Mouse (Mus musculus) heart, postnatal 4 days (tissue): ENCODE measurements around the gene Vdac2. TPM values are rescaled to one million over a fixed set of nuclear protein-coding genes. Genes with fewer than 3 reads are reported as not detected.

ENCODE experiments used
- DNase-seq: peaks from one replicate; pipeline ENCODE4 v3.0.0; 2021
- total RNA-seq, 2 experiments: library from RNA; stranded (reverse); gene quantifications; 2 replicates each; pipeline ENCODE4 v1.2.3; 2021

The Vdac2 gene
- total RNA-seq, result 100 to 1,000 TPM; 606 to 622 TPM

DNA sequence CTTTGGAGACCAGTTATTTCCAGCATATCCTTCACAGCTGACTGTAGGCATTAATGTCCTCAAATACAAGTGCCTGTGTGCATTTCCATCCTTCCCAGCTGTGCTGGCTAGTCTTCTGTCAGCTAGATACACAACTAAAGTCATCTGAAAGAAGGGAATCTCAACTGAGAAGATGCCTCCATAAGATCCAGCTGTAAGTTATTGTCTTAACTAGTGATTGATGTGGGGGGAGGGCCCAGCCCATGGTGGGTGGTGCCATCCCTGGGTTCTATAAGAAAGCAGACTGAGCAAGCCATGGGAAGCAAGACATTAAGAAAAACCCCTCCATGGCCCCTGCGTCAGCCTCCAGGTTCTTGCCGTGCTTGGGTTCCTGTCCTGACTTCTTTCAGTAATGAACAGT, at the start of gene Vdac2:
Gene Vdac2, plus strand, starts transcription at position 301 of the 400 bp plus-strand sequence.
- no peak for DNase-seq

GRCm38 (mm10) chr14:21776201-21776600, 48.8 kb upstream of the Vdac2 start:
- no peak for DNase-seq

DNA sequence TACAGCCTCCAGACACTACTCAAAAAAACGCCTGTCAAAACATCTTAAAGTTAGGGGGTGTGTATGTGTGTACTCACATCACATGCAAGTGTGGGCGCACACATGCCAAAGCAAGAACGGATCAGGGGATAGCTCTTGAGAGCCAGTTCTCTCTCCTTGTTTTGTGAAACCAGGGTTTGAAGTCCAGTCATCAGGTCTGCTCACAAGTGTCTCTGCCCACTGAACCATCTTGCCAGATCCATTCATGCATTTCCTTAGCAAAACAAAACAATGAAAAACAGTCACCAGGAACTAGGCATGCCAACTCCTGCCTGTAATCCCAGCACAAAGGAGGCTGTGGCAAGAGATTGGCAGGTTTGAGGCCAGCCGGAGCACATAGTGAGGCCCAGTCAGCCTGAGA, 38.5 kb upstream of the Vdac2 start:
- DNase-seq, result no peak

DNA sequence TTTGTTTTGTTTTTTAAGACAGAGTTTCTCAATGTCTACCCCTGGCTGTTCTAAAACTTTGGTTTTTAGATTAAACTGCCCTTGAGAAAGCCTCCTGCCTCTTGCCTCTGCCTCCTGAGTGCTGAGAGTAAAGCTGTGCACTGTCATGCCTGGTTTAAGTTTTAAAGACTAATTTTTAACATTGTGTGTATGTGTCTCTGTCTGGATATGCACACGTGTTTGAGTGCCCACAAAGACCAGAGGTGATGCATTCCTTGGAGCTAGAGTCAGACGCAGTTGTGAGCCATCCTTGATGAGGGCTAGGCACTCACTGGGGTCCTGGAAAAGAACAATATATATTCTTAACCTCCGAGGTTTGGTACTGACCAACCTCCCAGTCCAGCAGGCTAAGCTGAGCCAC, 37.7 kb upstream of the Vdac2 start:
- DNase-seq, result no peak

- DNase-seq, result no peak
These were observed 36.9 kb upstream of the Vdac2 start for GRCm38 (mm10) chr14:21788121-21788520.

DNA sequence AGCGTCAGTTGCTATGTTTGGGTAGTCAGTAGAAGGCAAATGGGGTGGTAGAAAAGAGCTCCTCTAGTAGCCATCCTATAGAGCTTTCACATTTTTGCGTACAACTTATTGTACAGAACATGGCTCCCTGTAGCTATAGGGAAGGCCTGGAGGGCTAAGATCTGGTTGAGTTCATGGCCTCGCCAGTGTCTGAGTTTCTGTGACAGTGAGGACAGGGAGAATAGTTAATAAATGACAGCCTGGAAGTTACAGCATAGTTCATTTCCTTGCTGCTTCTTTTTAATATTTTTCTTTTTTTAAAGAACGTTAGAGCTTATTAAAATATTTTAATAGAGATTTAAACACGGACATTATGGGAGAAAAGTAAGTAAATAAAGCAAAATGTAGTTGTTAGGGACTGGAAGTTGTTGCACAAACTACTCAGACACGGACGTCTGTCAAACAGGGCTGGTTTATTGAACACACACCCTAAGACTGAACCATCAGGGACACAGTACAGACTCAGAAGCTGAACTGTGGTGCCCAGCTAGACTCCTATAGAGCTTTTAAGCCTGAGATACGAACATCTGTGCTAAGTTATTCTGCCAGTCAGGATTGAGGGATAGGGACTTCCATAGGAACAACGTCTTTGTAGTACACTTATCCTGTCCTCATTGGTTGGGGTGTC, 34.3 kb upstream of the Vdac2 start:
- no peak for DNase-seq

DNA sequence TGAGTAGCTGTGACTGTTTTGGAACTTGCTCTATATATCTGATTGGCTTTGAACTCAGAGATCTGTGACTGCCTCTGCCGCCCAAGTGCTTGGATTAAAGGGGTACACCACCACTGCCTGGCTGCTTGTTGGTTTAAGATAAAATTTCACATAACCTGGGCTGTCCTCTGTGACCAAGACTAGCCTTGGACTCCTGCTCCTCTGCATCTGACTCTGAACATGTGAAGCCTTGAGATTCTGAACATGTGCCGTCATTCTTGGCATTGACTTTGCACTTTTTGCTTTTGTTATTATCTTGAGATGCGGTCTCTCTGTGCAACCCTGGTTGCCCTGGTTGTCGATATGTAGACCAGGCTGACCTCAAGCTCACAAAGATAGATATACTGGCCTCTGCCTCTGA, 33.3 kb upstream of the Vdac2 start:
- DNase-seq, result no peak

DNA sequence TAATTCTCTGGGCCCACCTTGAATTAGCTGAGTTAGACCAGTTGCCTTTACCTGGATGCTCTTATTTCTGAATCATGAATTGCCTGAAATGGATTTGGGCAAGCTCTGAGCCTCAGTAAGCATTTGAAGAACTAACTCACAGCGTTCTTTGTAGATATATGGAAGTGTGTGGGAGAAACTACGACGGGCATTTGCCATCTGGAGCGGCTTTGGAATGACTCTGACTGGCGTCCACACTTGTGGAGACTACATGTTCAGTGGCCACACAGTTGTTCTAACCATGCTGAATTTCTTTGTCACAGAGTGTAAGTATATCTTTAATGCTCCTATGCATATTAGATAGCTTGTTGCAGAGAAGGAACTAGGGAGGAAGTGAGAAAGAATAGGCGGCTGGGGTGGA, 32.8 kb upstream of the Vdac2 start:
- no peak for DNase-seq

- no peak for DNase-seq
These were observed 24.4 kb upstream of the Vdac2 start for GRCm38 (mm10) chr14:21800641-21801040.

- DNase-seq, result no peak
These were observed 23.4 kb upstream of the Vdac2 start for GRCm38 (mm10) chr14:21801624-21802023.

- DNase-seq, result no peak
These were observed 22.4 kb upstream of the Vdac2 start for GRCm38 (mm10) chr14:21802543-21803206.

DNA sequence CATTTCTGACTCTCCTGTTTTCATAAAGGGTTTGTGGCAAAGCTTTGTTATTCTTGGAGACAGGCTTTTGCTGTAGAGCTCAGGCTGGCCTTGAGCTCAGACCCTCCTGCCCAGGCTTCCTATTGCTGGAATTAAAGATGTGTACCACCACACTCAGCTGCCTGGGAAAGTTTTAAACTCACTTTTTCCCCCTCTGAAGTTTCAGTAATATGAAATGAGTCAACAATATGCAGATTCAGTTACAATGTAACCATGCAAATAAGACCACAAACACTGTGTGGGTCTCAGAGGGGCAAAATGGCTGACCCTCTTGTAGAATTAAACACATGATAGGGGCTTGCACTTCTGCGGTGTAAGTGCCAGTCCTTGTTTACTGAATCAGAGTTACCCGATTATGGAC, 18.8 kb upstream of the Vdac2 start:
- no peak for DNase-seq

GRCm38 (mm10) chr14:21806631-21807160, 18.3 kb upstream of the Vdac2 start:
- DNase-seq, result no peak

DNA sequence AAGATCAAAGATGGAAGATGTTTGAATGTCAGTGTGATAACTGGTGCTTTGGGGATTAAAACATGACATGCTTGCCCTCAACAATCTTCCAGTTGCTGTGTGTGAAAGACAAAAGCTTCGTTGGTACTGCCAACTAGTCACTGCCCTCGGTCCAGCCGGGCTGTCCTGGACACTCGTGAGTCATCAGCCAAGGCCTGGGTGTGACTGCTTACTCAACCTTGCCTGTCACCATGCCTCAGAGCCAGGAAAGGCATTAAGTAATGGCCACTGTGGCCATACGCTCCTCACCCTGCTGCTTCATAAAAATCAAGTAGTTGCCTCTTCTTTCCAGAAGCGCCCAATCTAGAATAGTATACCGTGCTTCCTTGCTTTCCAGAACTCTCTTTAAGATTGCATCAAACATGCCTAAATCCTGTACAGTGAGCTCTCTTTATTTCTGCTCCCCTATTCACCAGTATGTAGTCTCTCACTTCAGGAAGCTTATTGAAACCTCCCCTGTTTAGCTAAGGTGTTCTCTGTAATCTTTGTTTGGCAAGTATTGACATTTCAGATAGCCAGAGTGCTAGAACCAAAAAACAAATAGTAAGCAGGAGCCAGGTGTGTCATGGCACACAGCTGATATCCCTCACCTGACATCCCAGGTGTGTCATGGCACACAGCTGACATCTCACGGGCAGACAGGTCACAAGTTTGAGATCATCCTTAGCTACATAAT, 16.7 kb upstream of the Vdac2 start:
- DNase-seq, result no peak

GRCm38 (mm10) chr14:21809418-21809817, 15.6 kb upstream of the Vdac2 start:
- DNase-seq, result no peak

GRCm38 (mm10) chr14:21811301-21811700, 13.7 kb upstream of the Vdac2 start:
- DNase-seq, result no peak

DNA sequence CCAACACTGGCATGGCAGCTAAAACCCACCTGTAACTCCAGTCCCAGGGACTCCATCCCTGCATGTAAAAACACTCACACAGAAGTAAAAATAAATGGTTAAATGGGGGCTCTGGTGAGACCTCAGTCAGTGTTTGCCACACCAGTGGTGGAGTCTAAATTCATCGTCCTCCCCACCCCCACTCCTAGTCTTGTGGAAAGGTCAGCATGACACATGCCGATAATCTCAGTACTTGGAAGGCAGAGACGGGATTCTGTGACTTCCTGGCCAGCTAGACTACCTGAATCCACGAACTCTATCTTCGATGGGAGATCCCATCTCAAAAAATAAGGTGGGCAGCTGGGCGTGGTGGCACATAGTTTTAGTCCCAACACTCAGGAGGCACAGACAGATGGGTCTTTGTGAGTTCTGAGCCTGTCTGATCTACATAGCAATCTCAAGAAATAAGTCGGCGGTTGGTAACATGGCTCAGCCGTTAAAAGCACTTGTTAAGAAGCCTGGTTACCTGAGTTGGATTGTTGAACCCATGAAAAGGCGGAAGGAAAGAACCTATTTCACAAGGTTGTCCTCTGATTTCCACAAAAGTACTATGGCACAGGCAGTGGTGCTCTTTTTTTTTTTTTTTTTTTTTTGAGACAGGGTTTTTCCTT, 13.2 kb upstream of the Vdac2 start:
- peak; percentile 39 for DNase-seq

DNA sequence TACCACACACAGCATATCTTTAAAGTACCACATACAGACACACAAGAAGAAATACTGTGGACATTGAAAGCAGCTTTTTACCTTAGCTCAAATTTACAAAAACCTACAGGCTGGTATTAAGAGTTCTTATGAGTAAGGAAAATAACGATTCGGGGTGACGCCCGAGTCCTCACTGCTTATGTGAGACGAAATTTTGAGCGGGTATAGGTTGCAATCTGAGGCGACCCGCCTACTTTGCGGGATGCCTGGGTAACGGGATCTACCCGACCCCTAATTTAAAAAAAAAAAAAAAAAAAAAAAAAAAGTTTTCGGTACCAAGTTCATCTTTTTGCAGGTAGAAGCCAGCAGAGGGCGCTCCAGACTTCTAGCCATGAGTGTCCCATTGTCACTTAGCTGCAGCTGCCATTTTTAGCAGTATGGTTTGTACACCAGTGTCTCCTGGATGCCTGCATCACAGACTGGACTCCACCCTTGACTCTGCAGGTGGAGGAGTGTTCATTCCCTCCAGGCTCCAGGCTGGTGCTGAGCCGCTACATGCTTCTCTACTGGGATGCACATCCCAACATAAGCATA, 12.4 kb upstream of the Vdac2 start:
- peak; percentile 83 for DNase-seq

DNA sequence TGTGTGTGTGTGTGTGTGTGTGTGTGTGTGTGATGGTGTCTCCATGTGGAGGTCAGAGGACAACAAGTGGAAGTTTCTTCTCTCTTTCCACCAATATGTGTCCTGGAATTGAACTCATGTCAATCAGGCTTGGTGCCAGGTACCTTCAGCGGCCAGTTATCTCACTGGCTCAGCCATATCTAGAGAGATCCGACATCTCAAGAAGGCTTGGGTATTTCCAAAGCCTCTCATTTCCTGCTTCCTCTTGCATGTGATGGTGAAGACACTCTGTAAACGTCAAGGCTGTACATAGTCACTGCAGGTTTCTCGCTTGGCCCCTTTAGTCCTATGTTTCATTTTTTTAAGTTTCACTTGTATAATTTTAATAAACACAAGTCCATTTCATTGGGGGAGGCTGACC, 11.8 kb upstream of the Vdac2 start:
- DNase-seq, result no peak

DNA sequence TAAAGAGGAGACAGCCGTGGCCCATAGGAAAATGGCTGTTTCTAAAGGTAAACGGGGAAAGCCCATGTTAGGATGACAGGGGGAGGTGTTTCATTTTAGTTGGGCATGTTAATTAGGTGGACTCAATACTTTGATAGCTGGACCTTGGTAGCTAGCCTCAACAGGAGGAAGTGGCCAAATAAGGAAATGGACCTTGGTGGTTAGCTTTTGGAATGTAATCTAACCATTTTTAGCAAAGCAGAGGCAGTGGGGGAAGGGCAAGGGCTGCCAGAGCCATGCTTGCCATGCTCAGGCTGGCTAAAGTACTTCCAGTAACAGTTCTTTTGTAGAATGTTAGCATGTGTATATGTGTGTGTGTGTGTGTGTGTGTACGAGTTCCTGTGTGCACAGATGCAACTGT, 11.2 kb upstream of the Vdac2 start:
- DNase-seq, result no peak

DNA sequence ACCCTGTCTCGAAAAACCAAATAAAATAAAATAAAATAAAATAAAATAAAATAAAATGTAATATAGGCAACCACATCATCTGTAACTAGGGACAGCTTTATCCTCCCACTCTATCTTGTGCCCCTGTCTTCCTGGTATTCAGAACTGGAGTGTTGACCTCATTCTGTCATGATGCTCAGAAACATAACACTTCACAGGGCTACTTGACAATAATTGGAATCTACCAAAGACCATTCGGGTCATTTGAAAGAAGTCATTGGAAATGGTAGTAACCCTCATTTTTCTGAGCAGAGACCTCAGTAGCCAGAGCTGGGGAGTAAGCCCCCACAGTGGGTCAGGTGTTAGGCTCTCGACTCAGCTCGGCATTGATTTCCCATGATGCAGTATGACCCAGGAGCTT, 10.4 kb upstream of the Vdac2 start:
- DNase-seq, result no peak

- no peak for DNase-seq
These were observed 8.8 kb upstream of the Vdac2 start for GRCm38 (mm10) chr14:21816255-21816654.

DNA sequence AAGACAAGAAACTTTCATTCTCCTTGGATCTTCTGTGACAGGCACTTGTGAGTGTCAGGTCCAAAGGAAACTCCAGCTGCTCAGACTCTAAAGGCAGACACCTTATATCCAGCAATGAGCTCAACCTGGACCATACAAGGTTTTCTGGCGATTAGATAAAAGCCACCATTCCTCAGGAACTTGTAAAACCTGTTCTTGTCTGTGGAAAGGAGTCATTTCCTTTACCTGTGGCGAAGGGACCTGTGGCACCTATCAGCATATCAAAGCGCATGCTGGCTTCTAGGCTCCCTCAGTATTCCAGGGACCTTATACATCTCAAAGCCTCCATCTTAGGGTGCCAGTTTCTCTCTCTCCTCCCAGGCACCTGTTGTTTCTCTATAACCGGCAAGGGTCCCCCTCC, 7.6 kb upstream of the Vdac2 start:
- DNase-seq, result no peak
